Mouse (Mus musculus) MEL (cell line): Measurements from ENCODE around the gene Snrnp70. TPM values are rescaled to one million over a fixed set of nuclear protein-coding genes. Genes with fewer than 3 reads are reported as not detected.
A peak's percentile ranks its signal among the peaks of the same experiment; 100 is the strongest.

Experiments used
- DNase-seq: peaks from one replicate; pipeline ENCODE4 v3.0.0; 2011; ENCODE audit warnings: low read depth, low spot score
- H3K27ac ChIP-seq: 2 replicates; pipeline ENCODE4 v1.5.1; 2012; ENCODE audit warnings: low read depth, mild to moderate bottlenecking, control low read depth, low read length, moderate library complexity; ENCODE audit not compliant: control insufficient read depth
- H3K27me3 ChIP-seq, 2 experiments: fragments of 150-350 bp in 1 of 2; sonication (generic) in 1 of 2; 2 replicates each; pipeline ENCODE4 v1.6.1; 2012; ENCODE audit warnings: low read length in 2 of 2, mild to moderate bottlenecking in 2 of 2, improper control_type of control experiment in 1 of 2, moderate library complexity in 1 of 2; ENCODE audit not compliant: insufficient read depth in 2 of 2, control insufficient read depth in 1 of 2
- H3K36me3 ChIP-seq, 2 experiments: 2 replicates each; pipeline ENCODE4 v1.6.1; 2012 to 2014; ENCODE audit warnings: low read length in 2 of 2, improper control_type of control experiment in 1 of 2, inconsistent platforms in 1 of 2, mild to moderate bottlenecking in 1 of 2; ENCODE audit not compliant: insufficient read depth in 2 of 2, control insufficient read depth in 1 of 2
- H3K4me1 ChIP-seq, 2 experiments: fragments of 150-350 bp in 1 of 2; sonication (generic) in 1 of 2; 2 replicates each; pipeline ENCODE4 v1.6.1; 2012; ENCODE audit warnings: low read length in 2 of 2, improper control_type of control experiment in 1 of 2, mild to moderate bottlenecking in 1 of 2; ENCODE audit not compliant: insufficient read depth in 2 of 2, control insufficient read depth in 1 of 2
- H3K4me3 ChIP-seq, 2 experiments: fragments of 150-350 bp in 1 of 2; sonication (generic) in 1 of 2; 2 replicates each; pipeline ENCODE4 v1.5.1; 2012; ENCODE audit warnings: low read depth in 2 of 2, low read length in 2 of 2, mild to moderate bottlenecking in 2 of 2, moderate library complexity in 2 of 2, control low read depth in 1 of 2, improper control_type of control experiment in 1 of 2; ENCODE audit not compliant: control insufficient read depth in 1 of 2, insufficient read depth in 1 of 2
- H3K79me2 ChIP-seq: 2 replicates; pipeline ENCODE4 v1.6.1; 2012; ENCODE audit warnings: mild to moderate bottlenecking, low read length, moderate library complexity; ENCODE audit not compliant: control insufficient read depth, poor library complexity, insufficient read depth
- H3K9ac ChIP-seq: 2 replicates; pipeline ENCODE4 v1.6.1; 2012; ENCODE audit warnings: low read depth, mild to moderate bottlenecking, control low read depth, low read length, moderate library complexity; ENCODE audit not compliant: control insufficient read depth, poor library complexity, severe bottlenecking
- H3K9me3 ChIP-seq: fragments of 150-350 bp; sonication (generic); replicated peaks from 2 replicates; pipeline ENCODE4 v1.6.1; 2012; ENCODE audit warnings: mild to moderate bottlenecking, low read length, improper control_type of control experiment, moderate library complexity; ENCODE audit not compliant: insufficient read depth
- CTCF ChIP-seq, 3 experiments: IDR thresholded peaks in 2 of 3; conservative IDR thresholded peaks in 1 of 3; 2 replicates each; pipeline ENCODE4 v1.5.1; 2011 to 2012; ENCODE audit warnings: low read length in 3 of 3, low read depth in 2 of 3, mild to moderate bottlenecking in 2 of 3, improper control_type of control experiment in 1 of 3, inconsistent platforms in 1 of 3, mixed read lengths in 1 of 3, moderate library complexity in 1 of 3; ENCODE audit not compliant: control insufficient read depth in 1 of 3, insufficient read depth in 1 of 3, poor library complexity in 1 of 3, severe bottlenecking in 1 of 3
- EP300 ChIP-seq, 2 experiments: IDR thresholded peaks; 2 replicates each; pipeline ENCODE4 v1.6.1; 2011; ENCODE audit warnings: improper control_type of control experiment in 2 of 2, low read length in 2 of 2, low read depth in 1 of 2, mild to moderate bottlenecking in 1 of 2
- ETS1 ChIP-seq: IDR thresholded peaks from 2 replicates; pipeline ENCODE4 v1.6.1; 2012; ENCODE audit warnings: low read depth, mild to moderate bottlenecking, inconsistent platforms, low read length, improper control_type of control experiment, moderate library complexity
- GABPA ChIP-seq: IDR thresholded peaks from 2 replicates; pipeline ENCODE4 v1.6.1; 2012; ENCODE audit warnings: low read depth, mild to moderate bottlenecking, inconsistent platforms, low read length, improper control_type of control experiment, moderate library complexity
- GATA1 ChIP-seq: IDR thresholded peaks from 2 replicates; pipeline ENCODE4 v1.6.1; 2011; ENCODE audit warnings: low read depth, low read length, improper control_type of control experiment
- JUND ChIP-seq: IDR thresholded peaks from 2 replicates; pipeline ENCODE4 v1.6.1; 2011; ENCODE audit warnings: low read depth, mild to moderate bottlenecking, improper control_type of control experiment, low read length
- KAT2A ChIP-seq: conservative IDR thresholded peaks from 2 replicates; pipeline ENCODE4 v1.6.1; 2012; ENCODE audit warnings: low read depth, low read length, improper control_type of control experiment, inconsistent platforms
- MAX ChIP-seq: IDR thresholded peaks from 2 replicates; pipeline ENCODE4 v1.6.1; 2011; ENCODE audit warnings: low read length, improper control_type of control experiment
- MAZ ChIP-seq: IDR thresholded peaks from 2 replicates; pipeline ENCODE4 v1.6.1; 2012; ENCODE audit warnings: low read depth, mild to moderate bottlenecking, inconsistent platforms, low read length, improper control_type of control experiment
- MXI1 ChIP-seq: IDR thresholded peaks from 2 replicates; pipeline ENCODE4 v1.6.1; 2011; ENCODE audit warnings: mild to moderate bottlenecking, low read depth, low read length, improper control_type of control experiment
- NRF1 ChIP-seq: IDR thresholded peaks from 2 replicates; pipeline ENCODE4 v1.6.1; 2014; ENCODE audit warnings: low read depth, mild to moderate bottlenecking, inconsistent platforms, low read length, improper control_type of control experiment, moderate library complexity; ENCODE audit not compliant: poor library complexity, insufficient read depth, severe bottlenecking
- RAD21 ChIP-seq: IDR thresholded peaks from 2 replicates; pipeline ENCODE4 v1.6.1; 2011; ENCODE audit warnings: mild to moderate bottlenecking, low read depth, low read length, improper control_type of control experiment
- SIN3A ChIP-seq: IDR thresholded peaks from 2 replicates; pipeline ENCODE4 v1.6.1; 2012; ENCODE audit warnings: low read length, improper control_type of control experiment, inconsistent platforms
- TCF12 ChIP-seq: IDR thresholded peaks from 2 replicates; pipeline ENCODE4 v1.6.1; 2014; ENCODE audit warnings: low read depth, mild to moderate bottlenecking, inconsistent platforms, low read length, improper control_type of control experiment, moderate library complexity
- ZC3H11A ChIP-seq: IDR thresholded peaks from 2 replicates; pipeline ENCODE4 v1.6.1; 2012; ENCODE audit warnings: low read depth, mild to moderate bottlenecking, inconsistent platforms, low read length, improper control_type of control experiment
- ZNF384 ChIP-seq: IDR thresholded peaks from 2 replicates; pipeline ENCODE4 v1.6.1; 2012; ENCODE audit warnings: low read depth, mild to moderate bottlenecking, inconsistent platforms, low read length, improper control_type of control experiment
- polyA plus RNA-seq, 2 experiments: library from polyadenylated mRNA; stranded (reverse) in 1 of 2; unstranded in 1 of 2; fragments of >175 nt in 1 of 2; fragments of >200 nt in 1 of 2; gene quantifications; 2 replicates each; pipeline versions ENCODE4 v1.2.1 to v1.2.4; 2012; ENCODE audit warnings: low replicate concordance in 2 of 2, low read depth in 1 of 2; ENCODE audit not compliant: insufficient read length in 2 of 2, insufficient read depth in 1 of 2, missing spikeins in 1 of 2
- total RNA-seq: library from RNA; depleted of rRNA; stranded (reverse); fragments of 300-350 nt; gene quantifications from 2 replicates; pipeline ENCODE4 v1.2.3, GENCODE M21; 2012

Snrnp70 gene
- total and polyA plus RNA-seq, 3 experiments = 272 to 1,478 (median 588) TPM

- Histone ChIP-seq H3K27me3 (no peaks in the 10 kb centered on the region), H3K27ac (no peak overlapping the region), H3K9me3 (no peaks in the 10 kb centered on the region), H3K4me3 (no peak overlapping the region), H3K4me1 (peaks cover 0 to 2% of the 10 kb centered on the region in 2 experiments; a peak in 3 of 4 replicates), H3K79me2 (no peaks in the 10 kb centered on the region), H3K36me3 (no peaks in the 10 kb centered on the region)
- no peak for DNase-seq
- TF ChIP-seq MAX (no peak), SIN3A (no peak), JUND (no peak), EP300 (IDR thresholded peaks at IDR 0.05; ENCODE audit: low read depth in 1 of 2, low read length in 2 of 2) (no peak), ETS1 (no peak), GABPA (no peak), MXI1 (no peak), KAT2A (no peak), MAZ (no peak), GATA1 (no peak), NRF1 (no peak)
- TF ChIP-seq, all 39 proteins: peak for 0
- no peak overlapping the region for H3K9ac ChIP-seq
Observed at GRCm38 (mm10) chr7:45346905-45347304, 48.6 kb downstream of the Snrnp70 start.

GRCm38 (mm10) chr7:45343543-45343942, 52.0 kb downstream of the Snrnp70 start:
- no peak overlapping the region for H3K4me3 ChIP-seq
- no peak overlapping the region for H3K9ac ChIP-seq
- peaks cover 5 to 24% of the 10 kb centered on the region in 2 experiments for H3K4me1 ChIP-seq
- no peaks in the 10 kb centered on the region; the same call in 1 of the 2 replicates for H3K79me2 ChIP-seq
- DNase-seq = no peak
- TF ChIP-seq ZC3H11A (0 out of 2 replicates have a peak, but pooled peaks have one; percentile 3), CTCF (IDR thresholded peaks at IDR 0.05 in 2 of 3, conservative IDR thresholded peaks at IDR 0.05 in 1 of 3; ENCODE audit: control insufficient read depth in 1 of 3, insufficient read depth in 1 of 3, low read depth in 2 of 3, low read length in 3 of 3, poor library complexity in 1 of 3, severe bottlenecking in 1 of 3) (peak; percentile 41 to 54 (median 42)), ZNF384 (no peak), RAD21 (peak; percentile 14), TCF12 (no peak)
- TF ChIP-seq, all 39 proteins: peak for 3
- Histone ChIP-seq H3K27ac (no peak overlapping the region), H3K9me3 (no peaks in the 10 kb centered on the region), H3K36me3 (peaks cover 0 to 5% of the 10 kb centered on the region in 2 experiments; a peak in 1 of 4 replicates), H3K27me3 (no peaks in the 10 kb centered on the region)
